Mouse (Mus musculus): Measurements from ENCODE around the gene Peg12. TPM values are rescaled to one million over a fixed set of nuclear protein-coding genes. Genes with fewer than 3 reads are reported as not detected.

Peg12 gene
- total and polyA plus RNA-seq, 2 experiments: 0.11 to 0.28 TPM

- H3K9ac ChIP-seq (ENCODE audit: low read depth, low read length): peak within 1 kb of the TSS; percentile 56
- WGBS: 20% methylated on average over 49 of the region's 49 CpGs
- peaks cover 3% of the 10 kb centered on the region; the same call in 1 of the 2 replicates for H3K27me3 ChIP-seq (ENCODE audit: control insufficient read depth, insufficient read depth, low read length)
- no peaks in the 10 kb centered on the region for H3K4me1 ChIP-seq (ENCODE audit: control insufficient read depth, insufficient read depth, low read length)
- H3K79me2 ChIP-seq (ENCODE audit: control insufficient read depth, insufficient read depth, low read length): no peaks in the 10 kb centered on the region
- TF ChIP-seq CTCF (IDR thresholded peaks at IDR 0.05; ENCODE audit: low read depth, low read length) (no peak), POLR2A (IDR thresholded peaks at IDR 0.05; ENCODE audit: extremely low read depth, insufficient read depth, low read length) (no peak)
- H3K27ac ChIP-seq (replicated peaks; ENCODE audit: insufficient read depth, low read depth, low read length): no peak within 1 kb of the TSS
- peak; percentile 82 for DNase-seq (ENCODE audit: extremely low read depth, low read depth, low spot score)
- no peaks in the 10 kb centered on the region for H3K36me3 ChIP-seq (ENCODE audit: control insufficient read depth, insufficient read depth, low read length)
- peak within 1 kb of the TSS; percentile 96 for H3K4me3 ChIP-seq (ENCODE audit: insufficient read depth, low read depth, low read length)
These were observed 44.6 kb downstream of the Peg12 start, which contains the start of gene Mkrn3 for GRCm38 (mm10) chr7:62419493-62420360. Mkrn3 (minus strand) TSS chr7:62420139.

DNA sequence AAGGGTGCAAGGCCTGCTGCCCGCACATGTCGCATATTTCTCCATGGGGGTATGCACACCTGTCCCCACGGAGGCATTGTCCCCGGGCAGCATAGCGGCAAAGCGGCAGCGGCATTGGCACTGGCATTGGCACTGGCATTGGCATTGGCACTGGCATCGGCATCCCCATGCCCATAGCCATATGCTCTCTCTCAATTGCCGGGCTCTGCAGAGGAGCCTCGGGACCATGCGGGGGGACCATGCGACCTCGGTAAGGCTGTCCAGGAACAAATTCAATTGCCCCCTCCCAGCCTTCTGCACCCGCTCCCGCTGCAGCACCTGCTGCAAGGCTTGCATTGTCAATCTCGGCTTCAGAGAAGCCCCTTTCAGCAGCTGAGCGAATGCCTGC is 45.2 kb downstream of the Peg12 start:
- DNase-seq (ENCODE audit: extremely low read depth, low read depth, low spot score): no peak
- Histone ChIP-seq H3K4me1 (ENCODE audit: control insufficient read depth, insufficient read depth, low read length) (no peaks in the 10 kb centered on the region), H3K4me3 (ENCODE audit: insufficient read depth, low read depth, low read length) (peak overlapping the region; percentile 96; the same call in 1 of the 2 replicates), H3K79me2 (ENCODE audit: control insufficient read depth, insufficient read depth, low read length) (no peaks in the 10 kb centered on the region), H3K36me3 (ENCODE audit: control insufficient read depth, insufficient read depth, low read length) (no peaks in the 10 kb centered on the region), H3K27me3 (ENCODE audit: control insufficient read depth, insufficient read depth, low read length) (peaks cover 3% of the 10 kb centered on the region; the same call in 1 of the 2 replicates), H3K27ac (replicated peaks; ENCODE audit: insufficient read depth, low read depth, low read length) (no peak overlapping the region), H3K9ac (ENCODE audit: low read depth, low read length) (no peak overlapping the region)
- 68% methylated on average over 17 of the region's 17 CpGs for WGBS
- no peak for TF ChIP-seq CTCF (IDR thresholded peaks at IDR 0.05; ENCODE audit: low read depth, low read length)
- no peak for TF ChIP-seq POLR2A (IDR thresholded peaks at IDR 0.05; ENCODE audit: extremely low read depth, insufficient read depth, low read length)

GRCm38 (mm10) chr7:62418346-62418745 is 46.0 kb downstream of the Peg12 start:
- H3K27ac ChIP-seq (replicated peaks; ENCODE audit: insufficient read depth, low read depth, low read length): no peak overlapping the region

GRCm38 (mm10) chr7:62416173-62416572 is 48.1 kb downstream of the Peg12 start:
- Histone ChIP-seq H3K4me1 (ENCODE audit: control insufficient read depth, insufficient read depth, low read length) (no peaks in the 10 kb centered on the region), H3K4me3 (ENCODE audit: insufficient read depth, low read depth, low read length) (no peak overlapping the region), H3K9ac (ENCODE audit: low read depth, low read length) (no peak overlapping the region), H3K27me3 (ENCODE audit: control insufficient read depth, insufficient read depth, low read length) (peaks cover 3% of the 10 kb centered on the region; the same call in 1 of the 2 replicates), H3K36me3 (ENCODE audit: control insufficient read depth, insufficient read depth, low read length) (no peaks in the 10 kb centered on the region), H3K79me2 (ENCODE audit: control insufficient read depth, insufficient read depth, low read length) (no peaks in the 10 kb centered on the region), H3K27ac (replicated peaks; ENCODE audit: insufficient read depth, low read depth, low read length) (no peak overlapping the region)
- no peak for DNase-seq (ENCODE audit: extremely low read depth, low read depth, low spot score)
- TF ChIP-seq CTCF (IDR thresholded peaks at IDR 0.05; ENCODE audit: low read depth, low read length): no peak
- TF ChIP-seq POLR2A (IDR thresholded peaks at IDR 0.05; ENCODE audit: extremely low read depth, insufficient read depth, low read length): no peak

More at GRCm38 (mm10) chr7:62418346-62418745, 46.0 kb downstream of the Peg12 start:
- Histone ChIP-seq H3K4me3 (ENCODE audit: insufficient read depth, low read depth, low read length) (no peak overlapping the region), H3K79me2 (ENCODE audit: control insufficient read depth, insufficient read depth, low read length) (no peaks in the 10 kb centered on the region), H3K9ac (ENCODE audit: low read depth, low read length) (no peak overlapping the region), H3K4me1 (ENCODE audit: control insufficient read depth, insufficient read depth, low read length) (no peaks in the 10 kb centered on the region), H3K36me3 (ENCODE audit: control insufficient read depth, insufficient read depth, low read length) (no peaks in the 10 kb centered on the region), H3K27me3 (ENCODE audit: control insufficient read depth, insufficient read depth, low read length) (peaks cover 3% of the 10 kb centered on the region; the same call in 1 of the 2 replicates)
- DNase-seq (ENCODE audit: extremely low read depth, low read depth, low spot score): no peak
- TF ChIP-seq CTCF (IDR thresholded peaks at IDR 0.05; ENCODE audit: low read depth, low read length): no peak
- no peak for TF ChIP-seq POLR2A (IDR thresholded peaks at IDR 0.05; ENCODE audit: extremely low read depth, insufficient read depth, low read length)
- WGBS: 86% methylated on average over 9 of the region's 9 CpGs

DNA sequence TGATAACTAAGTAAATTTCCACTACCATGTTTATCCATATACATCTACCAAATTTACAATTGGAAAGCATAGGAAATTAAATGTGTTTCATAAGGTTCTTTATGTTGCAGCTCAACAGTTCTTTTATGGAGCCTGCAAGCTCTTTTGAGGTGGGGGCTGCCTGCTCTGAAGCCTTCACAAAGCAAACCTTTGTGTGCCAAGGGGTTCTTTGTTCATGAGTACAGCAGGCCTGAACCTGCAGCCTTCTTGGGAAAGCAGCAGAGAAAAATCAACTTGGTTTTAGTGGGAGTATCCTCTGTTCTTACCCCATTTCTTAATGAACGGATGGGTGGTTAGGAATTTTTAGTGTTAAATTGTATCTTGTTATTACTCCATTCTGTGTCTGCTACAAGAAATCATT is 49.1 kb downstream of the Peg12 start:
- H3K27me3 ChIP-seq (ENCODE audit: control insufficient read depth, insufficient read depth, low read length): no peaks in the 10 kb centered on the region
- no peaks in the 10 kb centered on the region for H3K36me3 ChIP-seq (ENCODE audit: control insufficient read depth, insufficient read depth, low read length)
- H3K9ac ChIP-seq (ENCODE audit: low read depth, low read length): no peak overlapping the region
- no peak for TF ChIP-seq POLR2A (IDR thresholded peaks at IDR 0.05; ENCODE audit: extremely low read depth, insufficient read depth, low read length)
- no peak for TF ChIP-seq CTCF (IDR thresholded peaks at IDR 0.05; ENCODE audit: low read depth, low read length)
- no peaks in the 10 kb centered on the region for H3K4me1 ChIP-seq (ENCODE audit: control insufficient read depth, insufficient read depth, low read length)
- no peaks in the 10 kb centered on the region for H3K79me2 ChIP-seq (ENCODE audit: control insufficient read depth, insufficient read depth, low read length)
- 75% methylated on average over 1 of the region's 1 CpGs for WGBS
- no peak for DNase-seq (ENCODE audit: extremely low read depth, low read depth, low spot score)
- no peak overlapping the region for H3K4me3 ChIP-seq (ENCODE audit: insufficient read depth, low read depth, low read length)
- no peak overlapping the region for H3K27ac ChIP-seq (replicated peaks; ENCODE audit: insufficient read depth, low read depth, low read length)

Other genes starting within 250 kb of the Peg12 start
- gene Ndn, start 117.9 kb downstream of the Peg12 start, total RNA-seq (2014; rRNA removed): 0.37 and 0.67 TPM in 2 replicates
- 0.34 TPM in 2 replicates for gene Ndn, start 117.9 kb downstream of the Peg12 start, polyA plus RNA-seq (2012; rRNA removed)
- not detected in 2 replicates for gene Magel2, start 87.5 kb downstream of the Peg12 start, total RNA-seq (2014; rRNA removed)
- not detected in 2 replicates for gene Magel2, start 87.5 kb downstream of the Peg12 start, polyA plus RNA-seq (2012; rRNA removed)
- gene Mkrn3, start 44.4 kb downstream of the Peg12 start, total RNA-seq (2014; rRNA removed): 0.37 and 0.54 TPM in 2 replicates
- 0.22 and 0.29 TPM in 2 replicates for gene Mkrn3, start 44.4 kb downstream of the Peg12 start, polyA plus RNA-seq (2012; rRNA removed)

Data from liver, adult 2 months (tissue).